Mouse (Mus musculus): ENCODE data around the gene Ntn5.

Gene Ntn5

DNA sequence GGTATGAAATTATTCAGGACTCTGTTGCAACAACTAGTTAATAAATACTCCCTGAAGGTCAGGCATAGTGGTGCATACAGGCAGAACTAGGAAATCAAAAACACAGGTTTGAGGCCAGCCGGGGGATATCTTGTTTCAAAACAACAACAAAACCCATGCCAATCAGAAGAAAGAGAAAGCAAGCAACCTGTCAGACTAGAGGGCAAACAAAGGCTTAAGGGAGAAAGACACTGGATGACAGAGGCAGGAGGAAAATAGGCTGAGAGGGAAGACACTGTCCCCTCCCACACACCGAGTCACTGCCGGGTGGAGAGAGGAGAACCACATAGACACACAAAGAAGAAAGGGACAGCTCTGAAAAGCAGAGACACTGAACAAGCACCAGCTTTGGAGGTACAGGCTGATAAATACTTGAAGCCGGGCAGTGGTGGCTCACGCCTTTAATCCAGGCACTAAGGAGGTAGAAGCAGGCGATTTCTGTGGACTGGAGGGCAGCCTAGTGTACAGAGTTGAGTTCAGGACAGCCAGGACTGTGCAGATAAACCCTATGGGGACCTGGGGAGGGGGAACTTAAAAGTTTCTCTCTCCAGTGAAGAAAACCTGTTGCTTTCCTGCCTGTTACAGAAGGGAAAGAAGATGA lies 30.2 kb downstream of the Ntn5 start:
- DNase-seq = no peak

DNA sequence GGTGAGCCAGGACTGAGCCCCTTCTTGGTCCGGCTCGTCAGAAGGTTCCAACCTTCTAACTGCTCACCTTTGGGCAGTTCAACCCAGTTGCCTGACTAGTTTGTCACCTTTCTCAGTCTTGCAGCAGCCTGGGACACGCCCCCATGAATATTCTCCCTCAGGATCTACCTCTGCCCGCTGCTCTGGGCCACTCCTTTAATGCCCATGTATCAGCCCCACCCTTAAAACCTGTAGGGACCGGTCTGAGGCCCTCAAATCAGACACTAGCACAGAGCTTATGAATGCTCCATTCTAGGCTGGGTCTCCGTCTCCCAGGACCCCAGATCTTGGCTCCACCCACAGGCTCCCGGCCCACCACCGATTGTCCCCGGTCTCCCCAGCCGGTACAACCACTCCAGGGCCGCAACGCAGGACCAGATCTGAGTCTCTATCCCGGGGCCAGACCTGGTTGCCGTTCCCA lies 30.8 kb downstream of the Ntn5 start:
- no peak for DNase-seq

DNA sequence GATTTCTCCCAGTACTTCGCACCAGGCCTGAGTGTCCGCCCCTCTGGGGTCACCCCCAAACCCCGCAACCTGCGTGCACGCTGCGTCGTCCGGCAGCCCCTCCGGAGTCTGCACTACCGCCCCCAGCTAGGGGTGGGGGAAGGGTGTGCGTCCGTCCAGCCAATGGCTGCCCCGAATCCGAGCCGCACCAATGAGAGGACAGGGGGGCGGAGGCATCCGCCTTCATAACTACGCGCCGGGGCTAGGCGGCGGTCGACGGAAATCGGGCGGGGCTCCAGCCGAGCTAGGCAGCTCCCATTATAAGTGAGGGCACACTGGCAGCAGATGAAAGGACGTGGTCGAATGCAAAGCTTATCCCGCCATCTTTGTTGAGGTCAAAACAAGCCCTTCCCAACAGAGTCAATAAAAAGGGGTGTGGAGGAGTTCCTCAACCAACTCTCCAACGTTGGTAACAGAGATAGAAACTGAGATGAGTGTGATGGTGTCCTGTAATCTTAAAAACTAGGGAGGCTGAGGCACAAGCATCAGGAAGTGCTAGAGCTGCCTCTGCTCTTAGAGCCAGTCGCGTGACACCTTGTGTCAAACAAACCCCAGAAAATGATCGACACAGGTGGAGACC lies 31.4 kb downstream of the Ntn5 start, which contains the start of gene Rpl18:
Rpl18 (plus strand) TSS at position 368 of the 619 bp plus-strand sequence.
- DNase-seq = peak; percentile 99

DNA sequence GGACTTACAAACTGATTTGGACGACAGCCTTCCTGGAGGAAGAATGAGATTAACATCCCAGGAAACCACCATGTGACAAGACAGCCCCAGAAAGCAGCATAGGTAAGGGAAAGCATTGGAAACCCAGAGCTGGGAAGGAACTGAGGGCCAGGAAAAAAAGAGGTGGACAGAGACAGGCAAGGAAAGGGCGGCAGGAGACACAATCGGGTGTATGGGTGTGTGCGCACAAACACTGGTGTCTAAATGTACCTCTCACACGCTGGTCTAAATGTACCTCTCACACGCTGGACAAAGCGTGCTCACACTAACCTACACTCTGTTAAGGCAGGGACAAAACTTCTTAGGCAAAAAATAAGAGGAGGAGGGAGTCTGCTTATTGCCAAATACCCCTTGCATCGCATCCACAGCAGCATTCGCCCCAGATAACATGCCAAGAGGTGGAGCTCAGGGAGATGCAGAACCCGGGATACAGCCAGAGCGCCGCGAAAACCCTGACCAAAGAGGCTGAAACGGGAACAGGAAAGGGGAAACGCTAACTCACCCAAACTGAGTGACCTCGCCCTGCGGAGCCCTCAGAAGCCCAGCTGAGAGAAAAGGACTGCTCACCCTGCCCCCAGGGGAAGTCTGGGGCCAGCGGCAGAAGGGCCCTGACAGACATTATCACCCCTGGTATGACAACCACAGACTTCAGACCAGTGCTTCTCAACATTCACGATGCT lies 32.1 kb downstream of the Ntn5 start:
- no peak for DNase-seq

DNA sequence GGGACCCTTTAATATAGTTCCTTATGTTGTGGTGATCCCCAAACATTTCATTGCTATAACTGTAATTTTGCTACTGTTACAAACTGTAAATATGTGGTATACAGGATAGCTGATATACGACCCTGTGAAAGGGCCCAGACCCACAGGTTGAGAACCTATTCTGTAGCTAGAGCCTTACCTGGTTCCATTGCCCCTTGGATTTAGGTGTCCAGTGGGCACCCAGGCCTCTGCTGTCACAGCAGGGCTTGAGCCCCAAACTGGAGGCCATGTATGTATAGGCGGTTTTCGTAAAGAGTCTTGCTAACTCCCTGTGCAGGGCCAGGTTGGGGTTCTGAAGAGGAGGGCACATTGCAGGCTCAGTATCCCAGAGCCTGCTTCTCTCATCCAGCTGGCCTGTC lies 32.6 kb downstream of the Ntn5 start:
- no peak for DNase-seq

DNA sequence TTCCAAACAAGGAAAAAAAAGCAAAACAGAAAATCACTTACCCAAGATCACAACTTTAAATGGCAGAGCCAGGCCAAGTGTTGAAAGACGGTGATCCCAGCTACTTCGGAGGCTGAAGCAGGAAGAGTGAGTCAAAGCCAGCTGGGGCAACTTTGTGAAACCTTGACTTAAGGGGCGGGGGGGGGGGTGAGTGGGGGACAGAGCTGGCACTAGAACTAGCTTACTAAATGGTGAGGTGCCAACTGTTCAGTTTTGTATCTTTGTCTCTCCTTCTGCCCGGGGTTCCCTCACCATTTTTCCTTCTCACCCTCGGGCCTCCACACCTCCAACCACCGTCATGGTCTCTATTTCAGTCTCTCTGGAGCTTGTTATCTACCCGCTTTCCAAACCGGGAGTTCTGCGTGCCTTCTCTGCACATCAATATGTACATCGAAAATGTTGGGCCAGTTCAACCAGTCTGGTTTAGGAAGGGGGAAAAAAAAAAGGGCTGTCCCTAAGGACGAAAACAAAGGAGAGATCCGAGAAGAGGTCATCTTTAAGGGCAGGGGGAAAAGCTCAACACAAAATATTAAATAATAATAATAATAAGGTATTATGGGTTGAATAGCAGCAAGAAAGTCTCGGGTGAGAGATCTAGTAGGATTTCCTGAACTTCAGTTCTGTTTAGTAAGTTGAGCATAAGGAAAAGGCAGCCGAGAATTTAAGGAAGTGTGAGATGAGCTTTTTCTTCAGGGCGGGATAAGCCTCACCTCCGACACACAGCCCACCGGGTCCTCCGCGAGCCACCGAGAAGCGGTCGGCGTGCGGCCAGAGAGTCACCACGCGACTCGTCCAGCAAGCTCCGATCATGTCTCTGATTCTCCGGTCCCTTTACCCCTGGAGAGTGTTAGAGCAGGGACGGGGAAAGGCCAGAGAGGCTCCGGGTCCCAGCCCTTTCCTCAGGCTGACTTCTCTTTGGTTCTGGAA lies 33.4 kb downstream of the Ntn5 start:
- DNase-seq = no peak

DNA sequence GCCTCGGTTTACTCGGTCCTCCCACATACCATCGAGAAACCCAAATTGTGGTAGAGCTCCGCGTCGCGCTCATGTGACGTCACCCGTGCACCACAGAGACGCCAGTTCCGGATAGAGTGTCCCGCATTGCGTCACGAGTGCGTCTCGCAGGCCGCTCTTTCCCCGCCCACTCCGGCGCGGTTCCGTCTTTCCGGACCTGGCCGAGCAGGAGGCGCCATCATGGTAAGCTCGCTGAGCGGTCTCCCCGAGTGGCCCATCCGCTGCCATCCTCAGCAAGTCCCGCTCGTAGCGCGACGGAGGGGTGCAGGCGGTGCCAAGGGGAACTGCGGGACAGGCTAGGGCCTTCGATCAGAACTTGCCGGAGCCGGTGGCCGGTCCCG lies 34.1 kb downstream of the Ntn5 start, which contains the start of gene Sphk2:
Sphk2 (minus strand) TSS at position 85 of the 380 bp plus-strand sequence.
- DNase-seq = peak; percentile 98

DNA sequence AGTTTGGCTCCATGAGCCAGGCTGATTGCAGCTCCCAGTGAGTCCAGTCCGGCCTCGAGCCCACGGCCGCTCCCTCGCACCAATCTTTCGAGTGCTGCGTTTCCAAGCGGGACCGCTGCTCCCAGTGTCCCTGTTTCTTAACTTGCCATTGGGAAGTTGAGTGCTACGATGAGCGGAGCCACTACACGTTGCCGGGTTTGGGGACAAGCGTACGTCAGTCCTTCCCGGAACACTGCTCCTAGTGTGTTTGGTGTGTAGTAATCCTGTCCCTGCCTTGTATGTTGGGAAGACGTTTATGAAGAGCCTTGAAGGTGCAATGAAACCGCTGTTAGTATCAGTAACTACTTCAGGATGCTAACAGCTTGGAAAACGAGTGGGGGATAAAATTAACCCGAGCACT lies 34.5 kb downstream of the Ntn5 start:
- DNase-seq = no peak

DNA sequence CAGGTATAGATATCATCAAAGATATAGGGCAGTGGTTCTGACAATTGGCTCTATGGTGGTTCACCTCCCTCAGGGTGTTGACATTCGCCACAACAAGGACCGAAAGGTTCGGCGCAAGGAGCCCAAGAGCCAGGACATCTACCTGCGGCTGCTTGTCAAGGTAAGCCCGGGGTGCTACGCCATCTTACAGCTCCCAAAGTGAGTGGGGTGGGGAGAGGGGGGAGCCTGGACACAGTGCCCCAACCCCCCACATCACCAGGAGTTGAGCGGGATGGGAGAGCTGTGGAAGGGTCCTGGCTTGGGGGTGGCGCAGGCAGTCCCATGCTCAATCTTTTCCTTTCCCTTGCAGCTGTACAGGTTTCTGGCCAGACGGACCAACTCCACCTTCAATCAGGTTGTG lies 35.4 kb downstream of the Ntn5 start:
- DNase-seq = no peak

DNA sequence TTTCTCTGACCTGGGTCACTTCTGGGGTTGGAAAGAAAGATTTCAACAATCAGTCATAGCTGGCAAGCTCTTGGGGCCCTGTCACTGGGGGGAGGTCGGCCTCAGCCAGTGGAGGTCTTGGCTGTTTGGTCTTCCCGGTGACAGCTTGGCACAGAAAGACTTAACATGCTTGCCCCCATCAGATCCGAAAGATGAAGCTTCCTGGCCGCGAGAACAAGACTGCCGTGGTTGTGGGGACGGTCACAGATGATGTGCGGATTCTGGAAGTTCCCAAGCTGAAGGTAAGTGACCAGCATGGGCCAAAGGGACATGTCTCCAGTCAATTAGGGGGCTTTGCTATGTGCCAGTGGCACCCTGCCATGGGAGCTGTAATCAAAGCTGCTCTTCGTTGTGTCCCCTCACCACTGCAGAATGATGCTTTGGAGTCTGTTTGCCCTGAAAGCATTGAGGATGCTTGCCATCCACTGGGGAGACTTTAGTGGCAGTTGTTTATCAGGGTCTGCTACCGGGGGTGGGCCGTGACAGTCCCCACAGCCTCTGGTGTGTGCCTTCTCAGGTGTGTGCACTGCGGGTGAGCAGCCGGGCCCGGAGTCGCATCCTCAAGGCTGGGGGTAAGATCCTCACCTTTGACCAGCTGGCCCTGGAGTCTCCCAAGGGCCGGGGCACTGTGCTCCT lies 36.1 kb downstream of the Ntn5 start:
- DNase-seq = no peak

DNA sequence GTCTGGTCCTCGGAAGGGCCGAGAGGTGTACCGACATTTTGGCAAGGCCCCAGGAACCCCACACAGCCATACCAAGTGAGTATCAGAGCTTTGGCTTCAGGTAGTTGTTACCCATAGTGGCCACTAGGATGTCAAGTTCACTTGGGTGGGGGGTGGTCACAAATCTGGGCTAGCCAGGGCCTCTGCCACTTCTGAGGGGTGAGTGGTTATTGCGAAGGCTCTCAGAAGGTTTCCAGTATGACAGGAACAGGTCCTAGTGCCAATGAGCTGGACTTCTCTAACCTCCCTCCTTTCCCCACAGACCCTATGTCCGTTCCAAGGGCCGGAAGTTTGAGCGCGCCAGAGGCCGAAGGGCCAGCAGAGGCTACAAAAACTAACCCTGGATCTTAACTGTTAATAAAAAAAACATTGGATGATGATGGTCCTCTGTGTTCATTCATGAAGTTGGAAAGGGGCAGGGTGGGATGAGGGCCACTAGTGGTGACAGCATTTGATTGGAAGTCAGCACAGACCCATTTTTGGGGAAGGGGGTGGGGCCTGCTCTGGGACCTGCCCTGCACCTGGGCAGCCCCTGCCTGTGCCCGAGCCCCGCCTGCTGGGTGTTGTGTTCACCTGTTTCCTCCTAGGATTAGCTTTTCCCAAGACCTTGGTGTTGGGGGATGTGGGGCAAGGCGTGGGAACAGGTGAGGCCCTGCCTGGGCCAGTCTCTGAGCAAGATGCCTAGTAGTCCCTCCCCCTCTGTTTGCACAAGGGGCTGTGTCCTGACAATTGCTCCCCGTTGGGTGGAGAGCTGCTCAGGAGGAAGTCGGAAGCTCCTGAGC lies 36.8 kb downstream of the Ntn5 start, which contains the start of gene Fam83e:
Fam83e (plus strand) TSS at position 800 of the 821 bp plus-strand sequence.
- DNase-seq = no peak

DNA sequence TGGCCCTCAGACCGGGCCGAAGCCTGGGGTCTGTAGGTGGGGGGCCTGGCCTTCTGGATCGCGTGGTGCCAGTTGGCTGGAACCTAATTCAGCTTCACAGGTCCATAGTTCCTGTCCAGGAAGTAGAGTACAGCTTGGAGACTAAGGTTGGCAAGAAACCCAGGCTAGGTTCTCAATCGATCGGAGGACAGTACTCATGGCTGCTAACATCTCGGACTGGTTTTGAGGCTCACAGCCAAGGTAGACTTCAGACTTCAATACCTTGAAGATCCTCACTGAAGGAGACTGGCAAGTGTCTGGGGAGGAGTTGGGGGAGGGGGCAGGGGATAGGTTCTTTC lies 37.4 kb downstream of the Ntn5 start:
- no peak for DNase-seq

DNA sequence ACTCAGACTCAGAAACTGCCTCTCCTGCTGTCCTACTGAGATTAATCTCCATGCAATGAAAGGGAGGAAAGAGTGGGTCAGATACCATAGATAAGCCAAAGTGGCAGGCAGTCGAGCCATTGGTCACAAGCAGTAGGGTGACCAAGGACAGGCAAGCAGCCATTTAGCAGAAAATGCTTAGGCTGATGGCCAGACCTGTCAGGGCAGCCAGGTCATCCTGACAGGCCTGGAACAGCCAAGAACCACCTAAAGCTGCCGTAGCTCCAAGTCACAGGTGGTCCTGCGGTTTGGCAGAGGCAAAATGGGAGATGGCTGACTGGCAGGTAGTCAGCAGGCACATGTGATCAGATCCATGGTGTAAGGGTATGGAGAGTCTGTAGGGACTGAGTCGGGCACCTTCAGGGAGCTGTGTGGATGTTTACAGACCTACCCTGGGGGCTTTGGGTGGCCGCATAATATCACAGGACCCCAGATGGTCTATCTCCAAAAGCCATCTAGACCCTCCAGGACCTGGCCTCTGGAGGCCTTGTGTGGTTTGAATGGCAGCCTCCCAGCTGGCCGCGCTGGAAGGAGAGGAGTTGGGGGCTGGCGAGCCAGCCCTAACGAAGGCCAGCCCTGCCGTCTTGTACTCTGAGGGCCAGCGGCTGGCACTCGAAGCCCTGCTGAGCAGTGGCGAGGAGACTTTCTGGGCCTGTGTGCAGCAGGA lies 38.0 kb downstream of the Ntn5 start:
- DNase-seq = no peak

DNA sequence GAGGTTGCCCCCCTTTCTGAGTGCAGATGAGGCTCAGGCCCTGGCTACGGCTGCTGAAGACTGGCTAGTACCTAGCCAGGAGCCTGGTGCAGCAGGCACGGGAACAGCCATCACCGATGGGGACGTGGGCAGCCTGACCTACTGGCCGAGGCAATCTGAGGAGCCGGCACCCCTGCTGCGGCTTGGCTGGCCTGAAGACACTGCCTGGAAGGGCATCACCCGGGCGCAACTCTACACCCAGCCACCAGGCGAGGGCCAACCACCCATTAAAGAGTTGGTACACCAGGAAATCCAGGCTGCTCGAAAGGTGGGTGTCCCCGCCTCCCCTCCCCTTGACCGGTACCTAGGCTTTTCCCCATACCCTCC lies 38.5 kb downstream of the Ntn5 start:
- DNase-seq = no peak

DNA sequence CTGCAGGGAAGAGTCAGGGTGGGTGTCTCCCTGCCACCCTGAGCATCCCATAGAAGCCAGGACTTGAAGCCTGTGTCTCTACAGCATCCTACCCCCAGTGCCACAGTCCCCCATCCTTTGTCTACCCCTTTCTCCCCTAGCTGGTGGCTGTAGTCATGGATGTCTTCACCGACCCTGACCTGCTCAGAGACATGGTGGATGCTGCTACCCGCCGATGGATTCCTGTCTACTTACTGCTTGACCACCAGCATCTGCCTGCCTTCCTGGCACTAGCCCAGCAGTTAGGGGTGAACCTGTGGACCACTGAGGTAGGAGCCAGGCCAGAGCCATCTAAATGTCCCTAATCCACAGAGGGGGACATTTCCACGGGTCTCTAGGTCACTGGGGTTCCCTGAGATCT lies 39.5 kb downstream of the Ntn5 start:
- DNase-seq = no peak

DNA sequence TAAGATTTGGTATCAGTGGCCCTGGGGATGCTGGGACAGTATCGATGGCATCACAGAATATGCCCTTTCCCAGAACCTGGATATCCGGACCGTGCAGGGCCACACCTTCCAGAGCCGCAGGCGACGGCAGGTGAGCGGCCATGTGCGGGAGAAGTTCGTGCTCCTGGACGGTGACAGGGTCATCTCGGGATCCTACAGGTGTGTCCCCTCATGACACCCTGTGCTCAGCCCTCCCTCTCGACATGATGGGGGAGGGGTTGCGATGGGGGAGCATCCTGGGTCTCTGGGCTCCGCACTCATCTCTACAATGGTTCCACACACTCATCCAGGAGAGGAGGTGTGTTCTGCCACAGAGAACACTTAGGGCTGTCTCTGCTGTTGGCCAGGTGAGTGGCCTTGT lies 40.0 kb downstream of the Ntn5 start:
- no peak for DNase-seq

DNA sequence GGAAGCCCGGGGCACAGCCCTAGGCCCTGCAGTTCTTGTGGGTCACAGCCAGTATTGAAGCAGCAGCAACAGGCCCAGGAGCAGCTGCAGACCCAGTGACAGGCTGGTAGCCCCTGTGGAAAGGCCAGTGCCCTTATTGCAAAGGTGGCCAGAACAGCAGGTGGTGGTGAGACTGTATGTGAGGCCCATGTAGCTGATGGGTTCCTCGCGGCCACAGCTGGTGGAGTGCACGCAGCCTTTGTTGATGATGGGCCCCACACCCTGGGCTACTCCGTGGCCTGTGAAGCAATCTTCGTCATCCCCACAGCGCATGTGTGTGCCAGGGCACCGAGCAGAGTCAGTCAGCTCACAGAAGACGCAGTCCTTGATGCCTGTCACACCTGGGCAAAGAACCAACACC lies 41.3 kb downstream of the Ntn5 start:
- DNase-seq = no peak

DNA sequence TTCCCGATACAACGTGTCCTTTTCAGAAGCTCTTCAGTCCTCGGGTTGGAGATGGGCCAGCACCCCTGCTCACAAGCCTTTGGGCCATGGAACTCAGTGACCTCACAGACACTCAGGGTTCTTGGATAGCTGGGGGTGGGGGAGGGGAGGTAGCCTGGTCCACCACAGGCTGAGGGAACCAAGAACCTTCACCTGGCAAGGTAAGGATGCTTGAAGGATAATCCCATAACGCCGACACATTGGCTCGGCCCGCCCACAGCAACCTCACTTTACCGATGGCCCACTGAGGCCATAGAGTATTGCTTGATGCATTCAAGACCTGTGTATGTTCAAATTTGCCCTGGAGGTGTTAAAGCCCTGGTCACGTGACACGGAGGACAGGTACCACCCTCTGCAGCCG lies 41.9 kb downstream of the Ntn5 start, which contains the start of gene Spaca4:
Spaca4 (minus strand) TSS at position 101 of the 400 bp plus-strand sequence.
- no peak for DNase-seq

DNA sequence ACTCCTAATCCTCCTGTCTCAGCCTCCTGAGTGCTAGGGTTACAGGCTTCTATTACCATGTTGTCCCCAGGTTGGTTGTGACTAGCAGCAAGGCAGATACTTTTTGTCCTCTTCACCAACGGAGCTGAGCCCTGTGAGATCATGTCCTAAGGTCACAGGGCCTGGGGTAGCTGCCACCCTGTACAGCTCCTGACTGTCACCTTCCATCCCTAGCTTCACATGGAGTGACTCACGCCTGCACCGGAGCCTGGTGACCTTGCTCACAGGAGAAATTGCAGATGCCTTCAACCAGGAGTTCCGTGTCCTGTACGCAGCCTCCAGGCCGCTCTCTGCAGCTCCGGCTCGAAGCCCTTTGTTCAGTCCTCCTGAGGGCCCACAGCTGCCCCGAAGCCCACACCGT lies 42.6 kb downstream of the Ntn5 start:
- DNase-seq = no peak

DNA sequence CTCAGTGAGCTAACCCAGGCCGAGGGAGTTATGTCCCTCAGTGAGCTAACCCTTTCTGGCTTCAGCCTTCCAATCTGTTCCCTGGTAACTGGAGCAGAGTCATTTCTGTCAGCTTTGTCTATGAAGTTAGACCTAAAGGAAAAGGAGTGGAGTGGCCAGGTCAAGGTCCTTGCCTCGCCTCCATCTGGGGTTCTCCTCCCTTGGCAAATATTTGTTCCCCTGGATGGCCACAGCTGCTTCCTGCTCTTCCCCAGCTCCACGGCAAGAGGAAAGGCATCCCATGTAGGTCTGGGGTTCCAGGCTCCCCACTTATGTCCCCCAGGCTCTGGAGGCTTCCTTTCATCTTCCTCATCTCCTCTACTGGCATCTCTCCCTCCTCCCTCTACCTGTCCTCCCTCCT lies 43.8 kb downstream of the Ntn5 start:
- DNase-seq = no peak
